Mouse (Mus musculus): ENCODE measurements around the gene Phlpp1.

Phlpp1 gene

DNA sequence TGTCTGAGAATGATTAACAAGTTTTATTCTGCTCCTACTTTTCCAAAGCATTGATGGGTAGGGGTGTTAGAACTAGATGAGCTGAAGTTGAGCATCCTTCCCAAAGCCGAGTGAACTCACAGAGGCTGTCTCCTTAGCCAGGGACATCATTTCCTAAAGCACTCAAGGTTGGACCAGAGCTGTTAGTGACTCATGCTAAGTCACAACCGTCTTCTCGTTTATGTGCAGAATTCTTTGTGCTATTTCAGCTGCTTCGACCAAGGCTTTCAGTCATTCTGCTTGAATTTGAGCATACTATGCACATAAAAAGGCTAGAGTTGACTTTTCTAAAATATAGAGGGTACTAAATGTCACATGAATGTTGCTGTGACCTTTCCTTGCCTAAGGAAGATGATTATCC lies 142.9 kb downstream of the Phlpp1 start:
- no peak for DNase-seq (ENCODE audit: low read depth, low spot score)

DNA sequence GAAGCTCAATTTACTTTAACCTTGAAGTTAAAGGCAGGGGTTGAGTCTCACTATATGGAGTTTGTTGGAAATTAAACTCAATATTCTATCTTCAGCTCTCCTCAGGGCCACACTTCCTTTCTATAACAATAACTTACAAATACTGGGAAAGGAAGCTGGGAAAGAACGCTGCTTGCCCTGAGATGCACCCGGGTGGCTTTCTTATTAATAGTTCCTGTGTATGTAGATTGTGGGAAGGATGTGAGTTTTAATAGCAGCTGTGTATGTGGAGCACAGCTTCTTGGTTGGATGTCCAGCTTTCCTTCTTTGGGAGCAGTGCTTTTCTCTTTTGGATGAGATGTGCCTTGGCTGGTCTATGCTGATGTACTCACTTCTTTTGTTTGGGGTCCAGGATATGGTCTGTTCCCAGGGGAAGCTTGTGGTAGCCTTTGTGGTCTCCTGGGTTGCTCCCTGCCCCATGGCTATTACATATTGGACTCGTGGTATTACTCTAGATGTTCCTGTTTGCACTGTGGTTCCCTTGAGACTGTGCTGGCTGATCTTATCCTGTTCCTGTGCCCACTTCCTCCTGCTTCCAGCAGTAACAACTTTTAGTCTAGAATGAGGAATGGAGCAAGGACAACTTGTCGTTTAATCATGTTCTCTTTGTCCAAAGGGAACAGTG lies 145.2 kb downstream of the Phlpp1 start:
- DNase-seq (ENCODE audit: low read depth, low spot score), result no peak

DNA sequence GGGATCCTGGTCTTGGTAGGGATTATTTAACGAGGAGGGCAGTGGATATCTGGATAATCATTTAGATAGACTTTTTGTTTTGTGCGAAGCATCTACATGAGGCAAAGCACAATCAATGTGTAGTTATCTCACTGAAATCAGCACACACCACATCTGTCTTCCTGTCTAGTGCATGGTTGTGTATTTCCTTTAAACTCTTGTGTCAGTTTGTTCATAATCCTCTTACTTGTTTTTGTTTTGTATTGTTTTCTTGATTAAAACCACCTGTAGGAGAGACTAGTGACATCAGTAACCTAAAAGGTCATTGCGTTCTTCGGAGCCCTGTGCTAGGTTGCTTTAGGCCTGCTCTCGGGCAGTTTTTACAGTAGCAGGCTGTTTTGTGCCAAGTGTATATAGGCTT lies 146.8 kb downstream of the Phlpp1 start:
- no peak for DNase-seq (ENCODE audit: low read depth, low spot score)

DNA sequence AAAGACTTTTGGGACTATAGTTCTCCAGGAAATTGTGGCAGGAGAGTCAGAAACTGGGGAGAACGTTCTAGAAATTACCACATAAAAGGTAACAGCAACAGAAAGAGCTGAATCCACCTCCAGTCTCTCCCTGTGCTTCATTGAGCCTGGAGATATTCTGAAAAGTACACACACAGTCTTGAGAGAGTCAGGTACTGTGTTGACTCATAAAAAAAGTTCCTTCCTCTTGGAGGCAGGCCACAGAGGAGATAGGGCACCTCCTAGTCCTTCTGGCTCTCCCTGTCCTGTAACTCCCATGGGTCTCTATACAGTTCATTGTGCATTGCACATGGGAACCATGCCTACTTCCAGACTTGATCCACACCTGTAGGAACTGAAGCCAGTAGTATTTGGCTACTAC lies 149.0 kb downstream of the Phlpp1 start:
- no peak for DNase-seq (ENCODE audit: low read depth, low spot score)

DNA sequence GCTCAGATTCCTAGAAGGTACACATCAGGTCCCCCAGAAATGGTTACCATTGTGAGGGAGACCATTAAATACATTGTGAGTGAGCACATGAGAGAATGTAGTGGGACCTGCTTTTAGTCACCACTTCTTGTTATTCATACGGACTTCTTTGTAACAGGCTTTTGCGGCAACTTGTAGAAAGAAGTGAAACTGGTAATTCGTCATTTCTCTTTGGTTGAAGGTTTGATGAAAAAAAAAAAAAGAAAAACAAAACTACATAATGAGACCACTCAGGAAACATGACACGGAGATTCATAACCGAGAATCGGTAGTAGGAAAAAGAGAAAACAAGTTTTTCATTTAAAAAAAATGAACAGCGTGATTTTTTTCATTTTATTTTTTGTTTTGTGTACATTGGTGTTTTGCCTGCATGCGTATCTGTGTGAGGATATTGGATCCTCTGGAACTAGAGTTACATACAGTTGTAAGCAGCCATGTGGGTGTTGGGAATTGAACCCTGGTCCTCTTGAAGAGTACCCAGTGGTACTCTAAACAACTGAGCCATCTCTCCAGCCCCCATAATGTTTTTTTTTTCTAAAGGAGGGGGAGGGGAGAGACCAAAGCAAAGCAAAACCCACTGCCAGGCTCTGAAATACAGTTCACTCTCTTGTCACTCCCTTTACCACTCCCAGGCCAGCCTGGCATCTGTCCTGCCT lies 150.0 kb downstream of the Phlpp1 start:
- DNase-seq (ENCODE audit: low read depth, low spot score), result no peak

DNA sequence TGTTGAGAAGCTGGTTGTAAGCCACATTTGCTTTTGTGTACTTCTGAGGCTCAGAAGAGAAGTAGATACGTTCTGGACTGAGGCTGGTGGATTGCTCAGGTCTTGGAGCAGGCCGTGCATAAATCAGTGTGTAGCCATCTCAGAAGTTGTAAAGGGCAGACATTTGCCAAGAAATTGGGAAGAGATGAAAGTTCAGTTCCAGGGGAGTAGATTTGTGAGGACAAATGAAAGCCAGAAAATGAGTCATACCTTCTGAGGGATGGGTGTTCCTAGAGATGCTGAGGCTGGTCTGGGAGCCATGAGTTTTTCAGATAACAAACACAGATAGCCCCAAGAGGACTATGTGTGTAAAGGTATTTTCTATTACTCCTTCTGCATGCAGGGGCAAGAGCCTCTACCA lies 155.1 kb downstream of the Phlpp1 start:
- DNase-seq (ENCODE audit: low read depth, low spot score), result no peak

GRCm38 (mm10) chr1:106342100-106342499 lies 170.5 kb downstream of the Phlpp1 start:
- DNase-seq (ENCODE audit: low read depth, low spot score), result no peak

DNA sequence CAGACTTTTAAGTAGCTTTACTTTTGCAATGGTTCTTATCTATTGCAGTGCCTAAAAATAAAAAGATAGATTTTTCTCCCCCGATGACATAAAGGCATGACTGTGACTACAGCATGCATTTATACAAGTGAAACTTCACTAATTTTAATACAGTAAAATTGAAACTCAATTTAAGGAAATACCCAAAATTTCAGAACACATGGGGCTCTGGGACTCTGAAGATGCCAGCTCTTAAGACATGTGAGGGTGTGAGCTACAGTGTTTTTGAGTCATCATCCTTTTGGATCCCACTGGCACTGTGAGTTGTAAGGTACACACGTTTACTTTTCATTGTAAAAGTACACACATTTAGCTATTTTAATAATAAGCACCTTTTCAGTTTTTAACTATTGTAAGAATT lies 173.7 kb downstream of the Phlpp1 start:
- no peak for DNase-seq (ENCODE audit: low read depth, low spot score)

- no peak for DNase-seq (ENCODE audit: low read depth, low spot score)
Observed at GRCm38 (mm10) chr1:106346776-106347175, 175.2 kb downstream of the Phlpp1 start.

- DNase-seq (ENCODE audit: low read depth, low spot score), result no peak
Observed at GRCm38 (mm10) chr1:106349116-106349515, 177.6 kb downstream of the Phlpp1 start.

GRCm38 (mm10) chr1:106351512-106351911 lies 180.0 kb downstream of the Phlpp1 start:
- DNase-seq (ENCODE audit: low read depth, low spot score), result no peak

GRCm38 (mm10) chr1:106352801-106353511 lies 181.4 kb downstream of the Phlpp1 start:
- DNase-seq (ENCODE audit: low read depth, low spot score), result no peak

GRCm38 (mm10) chr1:106353993-106354392 lies 182.4 kb downstream of the Phlpp1 start:
- no peak for DNase-seq (ENCODE audit: low read depth, low spot score)

GRCm38 (mm10) chr1:106359474-106359873 lies 187.9 kb downstream of the Phlpp1 start:
- no peak for DNase-seq (ENCODE audit: low read depth, low spot score)

- DNase-seq (ENCODE audit: low read depth, low spot score), result no peak
Observed at GRCm38 (mm10) chr1:106362841-106363604, 191.5 kb downstream of the Phlpp1 start.

DNA sequence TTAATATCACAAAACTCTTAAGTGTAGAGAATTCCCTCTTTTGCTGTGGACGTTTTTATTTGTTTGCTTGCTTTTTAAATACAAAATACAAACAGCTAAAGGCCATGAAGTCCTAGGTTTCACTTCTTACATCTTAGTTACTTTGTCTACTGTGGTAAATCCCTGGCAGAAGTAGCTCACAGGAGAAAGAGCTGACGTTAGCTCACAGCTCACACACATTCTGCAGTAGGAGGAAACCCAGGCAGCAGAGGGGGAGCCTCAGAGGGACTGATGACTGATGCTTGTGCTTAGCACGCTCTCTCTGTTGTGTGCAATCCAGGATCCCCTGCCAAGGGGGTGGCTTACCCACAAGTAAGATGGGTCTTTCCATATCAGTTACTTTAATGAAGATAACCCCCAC lies 197.8 kb downstream of the Phlpp1 start:
- DNase-seq (ENCODE audit: low read depth, low spot score), result no peak

GRCm38 (mm10) chr1:106372446-106372845 lies 200.9 kb downstream of the Phlpp1 start:
- no peak for DNase-seq (ENCODE audit: low read depth, low spot score)

- no peak for DNase-seq (ENCODE audit: low read depth, low spot score)
Observed at GRCm38 (mm10) chr1:106373656-106374055, 202.1 kb downstream of the Phlpp1 start.

- DNase-seq (ENCODE audit: low read depth, low spot score), result no peak
Observed at GRCm38 (mm10) chr1:106374274-106374673, 202.7 kb downstream of the Phlpp1 start.

GRCm38 (mm10) chr1:106374971-106375370 lies 203.4 kb downstream of the Phlpp1 start:
- no peak for DNase-seq (ENCODE audit: low read depth, low spot score)

DNA sequence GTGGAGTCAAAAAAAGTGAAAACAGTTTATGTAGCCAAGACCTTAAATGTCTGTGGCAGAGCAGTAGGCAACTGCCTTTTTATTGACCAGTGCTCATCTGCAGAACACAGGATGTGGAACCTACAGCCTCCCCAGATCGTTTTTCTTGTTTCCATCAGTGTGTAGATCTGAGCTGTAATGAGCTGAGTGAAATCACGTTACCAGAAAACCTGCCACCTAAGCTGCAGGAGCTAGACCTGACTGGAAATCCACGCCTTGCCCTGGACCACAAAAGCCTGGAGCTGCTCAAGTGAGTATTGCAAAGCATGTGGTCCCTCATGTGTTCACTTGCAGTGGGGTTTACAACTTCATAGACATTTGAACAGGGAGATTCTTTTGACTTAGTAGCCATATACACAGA lies 204.5 kb downstream of the Phlpp1 start:
- DNase-seq (ENCODE audit: low read depth, low spot score), result no peak

GRCm38 (mm10) chr1:106380465-106380864 lies 208.9 kb downstream of the Phlpp1 start:
- no peak for DNase-seq (ENCODE audit: low read depth, low spot score)

Measured in retina, adult 2 months (tissue).